Mouse (Mus musculus) bone marrow, adult 2 months (tissue): ENCODE measurements around the gene Gm11084.

Experiments
- CTCF ChIP-seq: fragments of 200-500 bp; IDR thresholded peaks from 2 replicates; pipeline ENCODE4 v1.5.1; 2011; ENCODE audit warnings: low read length, control low read depth; ENCODE audit not compliant: control insufficient read depth, insufficient read depth
- POLR2A ChIP-seq: fragments of 200-500 bp; IDR thresholded peaks from 2 replicates; pipeline ENCODE4 v1.6.1; 2011; ENCODE audit warnings: low read depth, mild to moderate bottlenecking, control low read depth, low read length, borderline replicate concordance; ENCODE audit not compliant: control insufficient read depth

DNA sequence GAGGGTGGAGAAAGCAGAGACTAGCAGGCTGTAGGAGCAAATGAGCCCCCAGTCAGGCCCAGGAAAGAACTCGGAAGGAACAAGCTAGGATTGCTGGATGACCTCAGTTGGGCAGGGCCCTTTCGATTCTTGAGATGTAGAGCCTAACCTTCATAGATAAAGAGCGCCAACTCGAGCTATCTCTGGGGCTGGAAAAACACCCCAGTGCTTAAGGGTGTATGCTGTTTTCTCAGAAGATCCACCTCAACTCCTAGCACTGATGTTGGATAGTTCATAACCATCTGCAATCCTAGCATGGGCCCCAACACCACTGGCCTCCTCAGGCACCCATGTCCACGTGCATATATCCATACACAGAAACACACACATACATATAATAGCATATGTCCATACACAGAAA, 15.5 kb upstream of the Gm11084 start:
- no peak for TF ChIP-seq CTCF
- no peak for TF ChIP-seq POLR2A
